Mouse (Mus musculus): ENCODE measurements around the gene Cip2a.

DNA sequence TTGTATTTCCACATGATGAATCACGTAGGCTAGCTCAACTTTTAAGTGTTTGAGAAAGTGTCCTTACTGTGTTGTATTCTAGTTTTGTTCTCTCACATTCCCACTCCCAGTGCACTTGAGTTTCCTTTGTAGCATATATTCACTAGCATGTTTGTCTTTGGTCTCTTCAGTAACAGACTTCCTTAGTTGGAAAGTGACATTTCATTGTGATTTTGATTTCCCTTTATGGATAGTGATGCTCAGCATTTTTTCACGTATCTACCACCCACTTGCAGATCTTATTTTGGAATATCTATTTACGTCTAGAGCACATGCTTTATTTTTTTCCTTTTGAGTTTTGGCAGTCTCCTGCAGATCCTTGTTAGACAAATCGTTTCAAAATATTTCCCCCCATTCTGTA, 43.8 kb downstream of the Cip2a start:
- TF ChIP-seq CTCF (IDR thresholded peaks at IDR 0.05; ENCODE audit: low read depth), result no peak
- TF ChIP-seq EP300 (optimal IDR thresholded peaks at IDR 0.05), result no peak
